Mouse (Mus musculus): ENCODE results near the gene Nxt2. TPM values are rescaled to one million over a fixed set of nuclear protein-coding genes. Genes with fewer than 3 reads are reported as not detected.

Nxt2 gene
- polyA plus RNA-seq, 1 experiment: 1.8 TPM

DNA sequence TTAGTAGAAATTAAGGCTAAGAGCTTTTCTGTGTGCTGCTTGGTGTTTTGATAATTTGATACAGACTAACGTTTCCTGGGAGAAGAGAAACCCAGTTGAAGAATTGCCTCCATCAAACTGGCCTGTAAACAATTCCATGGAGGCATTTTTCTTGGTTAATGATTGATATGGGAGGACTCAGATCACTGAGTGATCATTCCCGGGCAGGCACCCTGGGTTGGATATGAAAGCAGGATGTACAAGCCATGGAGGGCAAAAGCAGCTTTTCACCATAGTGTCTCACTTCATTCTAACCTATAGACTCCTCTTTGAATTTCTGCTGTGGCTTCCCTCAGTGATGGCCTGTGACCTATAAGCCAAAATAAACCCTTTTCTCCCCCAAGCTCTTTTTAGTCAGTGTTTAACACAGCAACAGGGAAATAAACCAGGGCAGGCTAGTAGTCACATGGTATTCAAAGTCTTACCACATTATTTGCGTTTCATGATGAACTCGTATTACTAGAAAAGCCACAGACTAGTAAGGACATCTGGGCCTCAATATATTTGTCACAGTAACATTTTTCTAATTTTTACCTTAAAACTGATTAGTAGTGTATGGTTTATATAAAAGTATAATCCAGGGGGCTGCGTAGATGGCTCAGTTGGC is 19.2 kb downstream of the Nxt2 start:
- TF ChIP-seq POLR2A (IDR thresholded peaks at IDR 0.05; ENCODE audit: control insufficient read depth, low read depth, low read length) (no peak), CTCF (IDR thresholded peaks at IDR 0.05; ENCODE audit: control insufficient read depth, insufficient read depth, insufficient replicate concordance, low read depth, low read length) (no peak)
- Histone ChIP-seq H3K4me3 (ENCODE audit: control insufficient read depth, low read depth, low read length) (no peak overlapping the region), H3K36me3 (ENCODE audit: control insufficient read depth, insufficient read depth, low read length) (no peaks in the 10 kb centered on the region), H3K4me1 (ENCODE audit: control insufficient read depth, insufficient read depth, low read length) (no peaks in the 10 kb centered on the region), H3K27me3 (ENCODE audit: control insufficient read depth, insufficient read depth, low read length) (no peaks in the 10 kb centered on the region), H3K27ac (ENCODE audit: control insufficient read depth, insufficient read depth, low read depth, low read length) (no peak overlapping the region)

DNA sequence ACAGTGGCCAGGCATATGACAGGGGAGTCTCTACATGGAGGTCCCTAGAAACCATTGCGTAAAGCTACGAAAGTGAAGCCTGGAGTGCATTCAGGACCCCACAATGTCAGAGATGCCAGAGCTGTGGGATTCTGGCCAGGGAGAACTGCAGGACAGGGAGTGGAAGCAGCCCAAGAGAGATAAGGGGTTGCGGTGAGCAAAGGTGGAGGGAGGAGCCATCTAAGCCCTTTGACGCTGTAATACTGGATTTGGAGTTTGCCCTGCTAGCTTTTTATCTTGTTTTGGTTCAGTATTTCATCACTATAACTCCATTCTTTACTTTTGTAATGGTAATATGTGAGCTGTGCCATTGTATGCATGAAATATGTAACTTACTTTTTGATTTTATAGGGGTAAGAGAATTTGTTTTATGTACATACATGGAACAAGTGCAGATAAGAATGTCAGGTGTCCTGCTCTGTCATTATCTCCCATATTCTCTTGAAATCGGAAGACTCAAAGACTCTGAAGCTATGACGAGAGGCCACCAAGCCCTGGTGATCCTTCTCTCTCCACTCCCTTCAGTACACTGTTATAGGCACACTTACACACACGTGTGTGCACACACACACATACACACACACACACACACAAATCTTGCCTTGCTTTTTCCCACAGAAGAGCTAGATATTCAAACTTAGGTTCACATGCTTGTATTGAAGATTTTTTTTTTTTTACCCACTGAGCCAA is 23.6 kb downstream of the Nxt2 start:
- Histone ChIP-seq H3K27ac (ENCODE audit: control insufficient read depth, insufficient read depth, low read depth, low read length) (no peak overlapping the region), H3K4me1 (ENCODE audit: control insufficient read depth, insufficient read depth, low read length) (no peaks in the 10 kb centered on the region), H3K4me3 (ENCODE audit: control insufficient read depth, low read depth, low read length) (no peak overlapping the region), H3K27me3 (ENCODE audit: control insufficient read depth, insufficient read depth, low read length) (no peaks in the 10 kb centered on the region), H3K36me3 (ENCODE audit: control insufficient read depth, insufficient read depth, low read length) (no peaks in the 10 kb centered on the region)
- TF ChIP-seq CTCF (IDR thresholded peaks at IDR 0.05; ENCODE audit: control insufficient read depth, insufficient read depth, insufficient replicate concordance, low read depth, low read length) (no peak), POLR2A (IDR thresholded peaks at IDR 0.05; ENCODE audit: control insufficient read depth, low read depth, low read length) (no peak)

DNA sequence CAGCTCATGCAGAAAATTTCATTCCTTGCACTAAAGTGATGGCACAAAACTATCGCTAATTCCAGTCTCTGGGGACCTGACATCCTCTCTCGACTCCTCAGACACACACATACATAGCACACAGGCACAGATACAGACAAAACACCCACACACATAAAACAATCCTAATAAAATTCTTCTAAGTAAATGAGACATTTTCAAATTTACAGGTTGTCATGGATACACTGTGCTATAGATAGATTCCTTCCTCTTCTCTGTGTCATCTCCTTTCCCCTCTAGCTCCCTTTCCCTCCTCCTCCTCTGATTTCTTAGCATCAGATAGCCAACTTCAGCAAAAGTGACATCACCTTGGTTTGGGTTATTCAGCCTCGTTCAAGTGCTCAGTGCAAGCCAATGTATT is 49.5 kb downstream of the Nxt2 start:
- no peak for TF ChIP-seq CTCF (IDR thresholded peaks at IDR 0.05; ENCODE audit: control insufficient read depth, insufficient read depth, insufficient replicate concordance, low read depth, low read length)
- no peak for TF ChIP-seq POLR2A (IDR thresholded peaks at IDR 0.05; ENCODE audit: control insufficient read depth, low read depth, low read length)
- H3K27ac ChIP-seq (ENCODE audit: control insufficient read depth, insufficient read depth, low read depth, low read length): no peak overlapping the region
- H3K4me1 ChIP-seq (ENCODE audit: control insufficient read depth, insufficient read depth, low read length): no peaks in the 10 kb centered on the region
- H3K4me3 ChIP-seq (ENCODE audit: control insufficient read depth, low read depth, low read length): no peak overlapping the region
- H3K36me3 ChIP-seq (ENCODE audit: control insufficient read depth, insufficient read depth, low read length): no peaks in the 10 kb centered on the region
- H3K27me3 ChIP-seq (ENCODE audit: control insufficient read depth, insufficient read depth, low read length): no peaks in the 10 kb centered on the region

DNA sequence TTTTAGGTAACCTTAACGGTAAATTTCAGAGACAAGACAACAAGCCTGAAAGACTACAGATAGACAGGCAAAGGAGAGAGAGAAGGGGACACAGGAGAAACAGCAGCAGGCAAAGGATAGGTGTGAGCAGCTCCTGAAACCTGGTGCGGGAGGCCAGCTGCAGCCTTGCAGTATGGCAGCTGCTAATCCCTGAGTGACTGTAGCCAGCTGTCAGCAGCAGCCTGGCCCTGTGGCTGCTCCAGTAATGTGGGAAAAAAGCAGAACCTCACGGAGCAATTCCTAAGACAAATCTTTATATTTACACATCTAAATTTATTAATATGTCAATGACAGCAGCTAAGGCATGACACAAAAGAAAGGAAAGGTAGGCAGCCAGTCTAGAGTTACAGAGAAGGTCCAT is 50.0 kb downstream of the Nxt2 start:
- no peaks in the 10 kb centered on the region for H3K27me3 ChIP-seq (ENCODE audit: control insufficient read depth, insufficient read depth, low read length)
- H3K36me3 ChIP-seq (ENCODE audit: control insufficient read depth, insufficient read depth, low read length): no peaks in the 10 kb centered on the region
- no peak overlapping the region for H3K4me3 ChIP-seq (ENCODE audit: control insufficient read depth, low read depth, low read length)
- no peak overlapping the region for H3K27ac ChIP-seq (ENCODE audit: control insufficient read depth, insufficient read depth, low read depth, low read length)
- H3K4me1 ChIP-seq (ENCODE audit: control insufficient read depth, insufficient read depth, low read length): no peaks in the 10 kb centered on the region
- TF ChIP-seq CTCF (IDR thresholded peaks at IDR 0.05; ENCODE audit: control insufficient read depth, insufficient read depth, insufficient replicate concordance, low read depth, low read length) (no peak), POLR2A (IDR thresholded peaks at IDR 0.05; ENCODE audit: control insufficient read depth, low read depth, low read length) (no peak)

DNA sequence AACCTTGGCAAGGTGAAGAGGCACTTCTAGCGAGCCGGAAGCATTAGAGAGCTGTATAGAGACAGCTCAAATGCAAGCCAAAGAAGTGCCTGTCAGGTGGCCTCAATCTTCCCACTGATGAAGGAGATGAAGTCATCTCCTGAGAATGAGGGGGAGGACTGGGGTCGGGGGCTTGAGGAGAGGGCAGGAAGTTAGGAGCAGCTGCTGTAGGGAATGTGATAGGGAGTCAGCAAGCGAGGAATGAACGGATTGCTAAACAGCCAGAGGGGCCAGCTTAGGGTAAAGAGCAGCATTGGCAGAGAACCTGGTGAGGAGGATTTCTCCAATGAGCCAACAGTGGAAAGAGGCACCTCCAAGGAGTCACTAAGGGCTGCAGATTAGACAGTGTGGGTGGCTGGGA is 59.3 kb downstream of the Nxt2 start:
- Histone ChIP-seq H3K4me1 (ENCODE audit: control insufficient read depth, insufficient read depth, low read length) (no peaks in the 10 kb centered on the region), H3K4me3 (ENCODE audit: control insufficient read depth, low read depth, low read length) (no peak overlapping the region), H3K36me3 (ENCODE audit: control insufficient read depth, insufficient read depth, low read length) (no peaks in the 10 kb centered on the region), H3K27me3 (ENCODE audit: control insufficient read depth, insufficient read depth, low read length) (no peaks in the 10 kb centered on the region), H3K27ac (ENCODE audit: control insufficient read depth, insufficient read depth, low read depth, low read length) (no peak overlapping the region)
- TF ChIP-seq CTCF (IDR thresholded peaks at IDR 0.05; ENCODE audit: control insufficient read depth, insufficient read depth, insufficient replicate concordance, low read depth, low read length): no peak
- TF ChIP-seq POLR2A (IDR thresholded peaks at IDR 0.05; ENCODE audit: control insufficient read depth, low read depth, low read length): no peak

Other genes starting within 250 kb of the Nxt2 start
- gene Gucy2f, start 29.8 kb upstream of the Nxt2 start, polyA plus RNA-seq (2012; rRNA removed): 0.02 and 0.04 TPM in 2 replicates
- 0.10 TPM in 1 of 2 replicates, not detected in the other for gene Kcne1l, start 79.5 kb downstream of the Nxt2 start, polyA plus RNA-seq (2012; rRNA removed)
- gene Acsl4, start 163.8 kb downstream of the Nxt2 start, polyA plus RNA-seq (2012; rRNA removed): 2.3 and 2.8 TPM in 2 replicates

All from testis, adult 2 months (tissue).